Mouse (Mus musculus) liver, postnatal 0 days (tissue): ENCODE measurements around the gene a. TPM values are rescaled to one million over a fixed set of nuclear protein-coding genes. Genes with fewer than 3 reads are reported as not detected.
A peak's percentile ranks its signal among the peaks of the same experiment; 100 is the strongest.
"Not testable (repeated sequence)": the region's sequence is repeated elsewhere in the genome, so short reads cannot be mapped to it uniquely, and the experiment has no call there.

ENCODE experiments used
- ATAC-seq: fragments of 200-750 bp; cut with Nextera tagmentation; 2 replicates; pipeline ENCODE4 v1.8.0; 2017; ENCODE audit warnings: mild to moderate bottlenecking, moderate library complexity
- DNase-seq: peaks from one replicate; pipeline ENCODE4 v3.0.0-alpha.2; 2016
- H3K27ac ChIP-seq: fragments of 300-500 bp; sonication (generic); 2 replicates; pipeline ENCODE4 v1.5.1; 2014; ENCODE audit warnings: antibody characterized with exemption, moderate library complexity, mild to moderate bottlenecking, low read depth
- H3K27me3 ChIP-seq: fragments of 300-500 bp; sonication (generic); 2 replicates; pipeline ENCODE4 v1.6.1; 2014; ENCODE audit warnings: low read length, control low read depth, mixed read lengths; ENCODE audit not compliant: insufficient read depth
- H3K36me3 ChIP-seq: fragments of 300-500 bp; sonication (generic); replicated peaks from 2 replicates; pipeline ENCODE4 v1.6.1; 2014; ENCODE audit warnings: mild to moderate bottlenecking, control low read depth, low read length, moderate library complexity, mixed read lengths; ENCODE audit not compliant: insufficient read depth
- H3K4me1 ChIP-seq: fragments of 300-500 bp; sonication (generic); 2 replicates; pipeline ENCODE4 v1.6.1; 2014; ENCODE audit warnings: antibody characterized with exemption, mild to moderate bottlenecking, control low read depth; ENCODE audit not compliant: insufficient read depth
- H3K4me2 ChIP-seq: fragments of 300-500 bp; sonication (generic); 2 replicates; pipeline ENCODE4 v1.6.1; 2014; ENCODE audit warnings: low read depth, mild to moderate bottlenecking, low read length, moderate library complexity, mixed read lengths
- H3K4me3 ChIP-seq: fragments of 300-500 bp; sonication (generic); 2 replicates; pipeline ENCODE4 v1.5.1; 2014; ENCODE audit warnings: low read depth, low read length
- H3K9ac ChIP-seq: fragments of 300-500 bp; sonication (generic); replicated peaks from 2 replicates; pipeline ENCODE4 v1.6.1; 2014; ENCODE audit warnings: mild to moderate bottlenecking, moderate library complexity
- H3K9me3 ChIP-seq: fragments of 300-500 bp; sonication (generic); 2 replicates; pipeline ENCODE4 v1.6.1; 2016; ENCODE audit warnings: mild to moderate bottlenecking, control low read depth, low read length, mixed read lengths
- CTCF ChIP-seq: sonication (generic); IDR thresholded peaks from 2 replicates; pipeline ENCODE4 v1.5.1; 2016; ENCODE audit warnings: antibody characterized with exemption, low read depth
- EP300 ChIP-seq: IDR thresholded peaks from 2 replicates; pipeline ENCODE4 v1.6.1; 2016; ENCODE audit warnings: antibody characterized with exemption, low read depth, mild to moderate bottlenecking
- WGBS: fragments of 180-500 bp; shearing (Covaris S2); extraction: QIAGEN DNeasy Blood & Tissue Kit; methylation state at CpG from one replicate; pipeline ENCODE4 v1.1.7; 2014; ENCODE audit not compliant: insufficient replicate concordance; 5-methylcytosine and 5-hydroxymethylcytosine counted together
- polyA plus RNA-seq: library from polyadenylated mRNA; unstranded; fragments of >200 nt; fragmentation: Nextera tagmentation; extraction: Ambion mirVana; gene quantifications from 2 replicates; pipeline ENCODE4 v1.2.1, GENCODE M21; 2015

a gene
- polyA plus RNA-seq, 1 experiment from 2014 or later: not detected

- Histone ChIP-seq H3K9me3 (no peaks in the 10 kb centered on the region), H3K36me3 (no peaks in the 10 kb centered on the region), H3K9ac (no peak overlapping the region), H3K4me2 (no peak overlapping the region), H3K27ac (no peak overlapping the region), H3K4me1 (no peaks in the 10 kb centered on the region), H3K27me3 (no peaks in the 10 kb centered on the region), H3K4me3 (no peak overlapping the region)
- WGBS: 62% methylated on average over 3 of the region's 3 CpGs
- no peak for TF ChIP-seq EP300
- TF ChIP-seq CTCF: no peak
- ATAC-seq (no peak), DNase-seq (no peak)
Observed at GRCm38 (mm10) chr2:154902111-154902510, 110.9 kb downstream of the a start.

GRCm38 (mm10) chr2:154905796-154906195 is 114.6 kb downstream of the a start:
- Histone ChIP-seq H3K27ac (no peak overlapping the region), H3K4me2 (no peak overlapping the region), H3K9me3 (no peaks in the 10 kb centered on the region), H3K36me3 (no peaks in the 10 kb centered on the region), H3K4me3 (no peak overlapping the region), H3K27me3 (no peaks in the 10 kb centered on the region), H3K9ac (no peak overlapping the region), H3K4me1 (no peaks in the 10 kb centered on the region)
- TF ChIP-seq CTCF (no peak), EP300 (no peak)
- 52% methylated on average over 2 of the region's 2 CpGs for WGBS
- DNase-seq (no peak), ATAC-seq (no peak)

- ATAC-seq, H3K9me3 ChIP-seq, H3K36me3 ChIP-seq, H3K9ac ChIP-seq, H3K4me2 ChIP-seq, H3K4me3 ChIP-seq, H3K4me1 ChIP-seq, H3K27ac ChIP-seq, H3K27me3 ChIP-seq, DNase-seq: not testable (repeated sequence)
- 53% methylated on average over 2 of the region's 2 CpGs for WGBS
- peak; percentile 47 for TF ChIP-seq CTCF
Observed at GRCm38 (mm10) chr2:154908223-154908622, 117.0 kb downstream of the a start.

GRCm38 (mm10) chr2:154909789-154910188 is 118.6 kb downstream of the a start:
- TF ChIP-seq CTCF (peak; percentile 47), EP300 (no peak)
- no peaks in the 10 kb centered on the region for H3K36me3 ChIP-seq
- H3K9ac ChIP-seq: no peak overlapping the region
- no peak overlapping the region for H3K4me2 ChIP-seq
- no peak overlapping the region for H3K4me3 ChIP-seq
- DNase-seq: peak; percentile 30
- ATAC-seq: no peak
- H3K4me1 ChIP-seq: no peaks in the 10 kb centered on the region
- no peak overlapping the region for H3K27ac ChIP-seq
- no peaks in the 10 kb centered on the region for H3K27me3 ChIP-seq
- 78% methylated on average over 6 of the region's 6 CpGs for WGBS
- H3K9me3 ChIP-seq: no peaks in the 10 kb centered on the region

GRCm38 (mm10) chr2:154915922-154916541 is 124.8 kb downstream of the a start:
- no peaks in the 10 kb centered on the region for H3K4me1 ChIP-seq
- DNase-seq (no peak), ATAC-seq (no peak)
- no peaks in the 10 kb centered on the region for H3K36me3 ChIP-seq
- no peak overlapping the region for H3K9ac ChIP-seq
- H3K4me3 ChIP-seq: no peak overlapping the region
- TF ChIP-seq CTCF: no peak
- no peak for TF ChIP-seq EP300
- H3K27ac ChIP-seq: no peak overlapping the region
- H3K4me2 ChIP-seq: no peak overlapping the region
- H3K27me3 ChIP-seq: no peaks in the 10 kb centered on the region
- 75% methylated on average over 12 of the region's 12 CpGs for WGBS
- H3K9me3 ChIP-seq: no peaks in the 10 kb centered on the region

- Histone ChIP-seq H3K36me3 (no peaks in the 10 kb centered on the region), H3K9ac (no peak overlapping the region), H3K4me1 (no peaks in the 10 kb centered on the region), H3K27ac (no peak overlapping the region), H3K4me3 (no peak overlapping the region), H3K4me2 (no peak overlapping the region), H3K27me3 (no peaks in the 10 kb centered on the region), H3K9me3 (no peaks in the 10 kb centered on the region)
- ATAC-seq (no peak), DNase-seq (peak; percentile 31)
- TF ChIP-seq EP300 (no peak), CTCF (peak; percentile 69)
- 16% methylated on average over 2 of the region's 2 CpGs for WGBS
Observed at GRCm38 (mm10) chr2:154916547-154916946, 125.3 kb downstream of the a start.
